In the genomic region with DNA sequence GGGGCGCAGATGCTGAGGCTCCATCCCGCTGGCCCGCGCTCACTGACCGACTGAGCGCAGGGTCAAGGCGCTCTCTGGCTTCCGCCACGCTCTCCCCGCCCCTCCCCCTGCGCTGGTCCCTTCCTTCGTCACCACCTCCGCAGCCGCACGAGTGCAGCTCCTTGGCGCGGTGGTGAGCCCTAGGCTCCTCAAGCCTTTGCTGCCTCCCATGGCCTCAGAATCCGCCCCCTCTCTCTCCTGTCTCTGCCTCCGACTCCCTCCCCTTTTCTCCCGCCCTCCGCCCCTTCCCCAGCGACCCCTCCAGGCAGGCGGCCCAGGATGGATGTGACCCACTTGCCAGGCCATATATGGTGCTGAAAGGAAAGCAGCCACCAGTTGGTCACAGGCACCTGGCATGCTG, we compare ENCODE assay signal across 10 mouse cellular contexts. TPM values are rescaled to one million over a fixed set of nuclear protein-coding genes. Genes with fewer than 3 reads are reported as not detected.
DNase-seq lines count a peak whose midpoint lies in the region; ATAC-seq and TF ChIP-seq lines count a peak whose summit lies in the region.
"Not testable (repeated sequence)": the region's sequence is repeated elsewhere in the genome, so short reads cannot be mapped to it uniquely, and the experiment has no call there.
"Had no signal": no experiment of that assay in that cellular context is flagged by ENCODE, and none has a peak within 500 bp of the region (broad histone marks: within the 10 kb centered on the region; RNA-seq: fewer than 3 reads in every experiment).

A gene (minus strand): TSS at position 111 of the 400 bp plus-strand sequence.

- not testable (repeated sequence) for H3K27ac ChIP-seq in forebrain, postnatal 0 days (ENCODE audit: low read depth, low read length); kidney, postnatal 0 days; midbrain, embryonic 14.5 days (replicated peaks; ENCODE audit: low read depth, low read length); stomach, embryonic 16.5 days (ENCODE audit: low read length)

- H3K27me3 ChIP-seq in forebrain, postnatal 0 days (ENCODE audit: insufficient read depth, low read length); kidney, postnatal 0 days (ENCODE audit: insufficient read depth, low read length); midbrain, embryonic 14.5 days (ENCODE audit: control insufficient read depth, insufficient read depth, low read length); stomach, embryonic 16.5 days (ENCODE audit: control insufficient read depth, insufficient read depth, low read length): not testable (repeated sequence)

- 0 out of 2 replicates have a peak, but pooled peaks have one; percentile 51 for ATAC-seq in forebrain, postnatal 0 days
- not testable (repeated sequence) for ATAC-seq in kidney, postnatal 0 days (replicated peaks; ENCODE audit: low FRiP score, low read depth); midbrain, embryonic 14.5 days (ENCODE audit: low FRiP score, low TSS enrichment); stomach, embryonic 16.5 days (ENCODE audit: insufficient read depth, low FRiP score)

- 2% methylated on average over 10 of the region's 23 CpGs for WGBS in forebrain, postnatal 0 days
- WGBS in kidney, postnatal 0 days: 3% methylated on average over 14 of the region's 23 CpGs
- 2% methylated on average over 10 of the region's 23 CpGs for WGBS in midbrain, embryonic 14.5 days
- under 1% methylated on average over 11 of the region's 23 CpGs for WGBS in stomach, embryonic 16.5 days

- not testable (repeated sequence) for H3K9me3 ChIP-seq in forebrain, postnatal 0 days (ENCODE audit: low read length); kidney, postnatal 0 days (replicated peaks; ENCODE audit: low read length); midbrain, embryonic 14.5 days (ENCODE audit: control insufficient read depth, low read length); stomach, embryonic 16.5 days (replicated peaks; ENCODE audit: control insufficient read depth, low read length)

- peak within 1 kb of the TSS; percentile 45 for H3K4me3 ChIP-seq in forebrain, postnatal 0 days (ENCODE audit: low read depth, low read length)
- H3K4me3 ChIP-seq in kidney, postnatal 0 days (replicated peaks; ENCODE audit: low read depth, low read length): peak within 1 kb of the TSS; percentile 26
- H3K4me3 ChIP-seq in midbrain, embryonic 14.5 days (replicated peaks; ENCODE audit: low read depth, low read length): peak within 1 kb of the TSS; percentile 46
- H3K4me3 ChIP-seq in stomach, embryonic 16.5 days (replicated peaks; ENCODE audit: low read length): peak within 1 kb of the TSS; percentile 47

- peak within 1 kb of the TSS; percentile 69 for H3K9ac ChIP-seq in forebrain, postnatal 0 days
- not testable (repeated sequence) for H3K9ac ChIP-seq in kidney, postnatal 0 days (ENCODE audit: low read depth, low read length)
- H3K9ac ChIP-seq in midbrain, embryonic 14.5 days (replicated peaks; ENCODE audit: low read length): peak within 1 kb of the TSS; percentile 56
- H3K9ac ChIP-seq in stomach, embryonic 16.5 days (ENCODE audit: low read length): peak within 1 kb of the TSS; percentile 62

- not testable (repeated sequence) for H3K4me1 ChIP-seq in forebrain, postnatal 0 days (ENCODE audit: insufficient read depth); kidney, postnatal 0 days (replicated peaks; ENCODE audit: insufficient read depth, low read length); midbrain, embryonic 14.5 days (ENCODE audit: control insufficient read depth, insufficient read depth, low read length); stomach, embryonic 16.5 days (ENCODE audit: control insufficient read depth, insufficient read depth, low read length)

- peak; percentile 26 for DNase-seq in MN1 (ENCODE audit: low spot score)
- peak; percentile 33 to 52 for DNase-seq in cerebellum, postnatal 14 days
- peak; percentile 45 for DNase-seq in forebrain, postnatal 0 days
- DNase-seq in heart, postnatal 14 days: peak; percentile 22 to 27
- peak; percentile 16 for DNase-seq in kidney, postnatal 0 days (ENCODE audit: low spot score)
- DNase-seq in liver: peak; percentile 4
- DNase-seq in midbrain, embryonic 14.5 days: peak; percentile 71

- peak within 1 kb of the TSS; percentile 77 for H3K4me2 ChIP-seq in forebrain, postnatal 0 days (ENCODE audit: low read depth)
- peak within 1 kb of the TSS; percentile 65 for H3K4me2 ChIP-seq in kidney, postnatal 0 days (ENCODE audit: low read length)
- peak within 1 kb of the TSS; percentile 63 for H3K4me2 ChIP-seq in midbrain, embryonic 14.5 days (ENCODE audit: low read length)
- peak within 1 kb of the TSS; percentile 62 for H3K4me2 ChIP-seq in stomach, embryonic 16.5 days (ENCODE audit: low read depth, low read length)

- TF ChIP-seq CTCF in forebrain, postnatal 0 days (IDR thresholded peaks at IDR 0.05; ENCODE audit: low read depth); kidney, postnatal 0 days (IDR thresholded peaks at IDR 0.05; ENCODE audit: low read depth): not testable (repeated sequence)

- H3K36me3 ChIP-seq in forebrain, postnatal 0 days (ENCODE audit: insufficient read depth); kidney, postnatal 0 days (ENCODE audit: insufficient read depth, low read length); midbrain, embryonic 14.5 days (ENCODE audit: control insufficient read depth, insufficient read depth, low read length); stomach, embryonic 16.5 days (ENCODE audit: control insufficient read depth, insufficient read depth, low read length): not testable (repeated sequence)

- intact Hi-C loops in heart, postnatal 14 days (cut with DNase I): not testable (repeated sequence)

RNA-seq across cellular contexts. Expression of the gene that starts here (rescaled TPM):
- total RNA-seq in forebrain, postnatal 0 days (2014; rRNA removed): 1.2 and 2.2 TPM in 2 replicates
- polyA plus RNA-seq in forebrain, postnatal 0 days (2015; fragmentation: Nextera tagmentation; extraction: Ambion mirVana): 2.6 TPM in 2 replicates
- under 1 TPM; 0.34 to 0.53 TPM for total RNA-seq in heart, postnatal 14 days (2021)
- 0.20 and 0.25 TPM in 2 replicates for polyA plus RNA-seq in kidney, postnatal 0 days (2015; fragmentation: Nextera tagmentation; extraction: Ambion mirVana)
- polyA plus RNA-seq in midbrain, embryonic 14.5 days (2014; fragmentation: Nextera tagmentation; extraction: Ambion mirVana): 3.6 and 5.1 TPM in 2 replicates
- polyA plus RNA-seq in stomach, embryonic 16.5 days (2015; fragmentation: Nextera tagmentation; extraction: Ambion mirVana): 0.51 and 0.94 TPM in 2 replicates
- total RNA-seq: granulocyte monocyte progenitor cell, adult 5-6 weeks had no signal
- polyA plus RNA-seq: macrophage had no signal

Comparison
In these comparisons a context has a peak if more than half of its experiments do, and no peak if none do; other contexts are left out.
1. Peak in DNase-seq in heart, postnatal 14 days; RNA of the gene not detected or under 1 TPM.
2. Peak in DNase-seq, H3K4me3 ChIP-seq and H3K4me2 ChIP-seq in kidney, postnatal 0 days; RNA of the gene not detected or under 1 TPM.
3. DNase-seq: peak in every context shown above with its lines; median percentile 71 in midbrain, embryonic 14.5 days; 45 in forebrain, postnatal 0 days; 42 in cerebellum, postnatal 14 days; 26 in MN1; 24 in heart, postnatal 14 days; 16 in kidney, postnatal 0 days; 4 in liver.